Mouse (Mus musculus) cortical plate, adult 2 months (tissue): ENCODE measurements at regions not wholly inside any gene's neighbourhood (a gene's known extent, or its start where the extent isn't known, plus 50 kb on each side); places are given as distances from the start of the nearest gene placed in this dataset.

ENCODE experiments used
- CTCF ChIP-seq: fragments of 200-500 bp; IDR thresholded peaks from 2 replicates; pipeline ENCODE4 v1.5.1; 2011; ENCODE audit warnings: mild to moderate bottlenecking, control low read depth, low read length; ENCODE audit not compliant: insufficient read depth; ENCODE audit errors: extremely low read depth
- POLR2A ChIP-seq: fragments of 200-500 bp; IDR thresholded peaks from 2 replicates; pipeline ENCODE4 v1.6.1; 2011; ENCODE audit warnings: mild to moderate bottlenecking, low read length, control low read depth; ENCODE audit not compliant: insufficient read depth; ENCODE audit errors: extremely low read depth

DNA sequence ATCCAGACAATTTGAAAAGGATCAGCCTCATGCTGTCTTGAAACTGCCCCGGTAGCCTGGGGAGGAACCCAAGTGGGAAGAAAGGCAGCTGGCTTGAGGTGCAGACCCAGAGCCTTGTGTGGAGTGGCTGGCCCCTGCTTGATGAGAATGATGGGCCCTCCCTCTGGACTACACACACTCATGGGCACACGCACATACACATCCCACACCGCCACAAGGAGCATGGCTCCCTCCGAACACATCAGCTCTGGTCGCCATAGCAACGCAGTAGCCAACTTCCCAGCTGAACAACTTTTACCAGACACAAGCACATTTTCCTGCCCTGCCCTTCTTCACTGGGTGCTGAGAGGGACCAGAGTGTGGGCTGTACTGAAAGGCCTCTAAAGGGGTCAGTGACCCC is 101.2 kb downstream of the Rpl14 start:
- no peak for TF ChIP-seq POLR2A
- TF ChIP-seq CTCF: no peak
